Mouse (Mus musculus) testis, adult 2 months (tissue): ENCODE data around the gene Nfic.

Experiments used
- CTCF ChIP-seq: fragments of 200-500 bp; IDR thresholded peaks from 2 replicates; pipeline ENCODE4 v1.5.1; 2012; ENCODE audit warnings: low read depth, mild to moderate bottlenecking, inconsistent platforms, low read length, moderate library complexity; ENCODE audit not compliant: control insufficient read depth, insufficient read depth, insufficient replicate concordance
- POLR2A ChIP-seq: fragments of 200-500 bp; IDR thresholded peaks from 2 replicates; pipeline ENCODE4 v1.6.1; 2012; ENCODE audit warnings: low read depth, mild to moderate bottlenecking, inconsistent platforms, low read length, moderate library complexity; ENCODE audit not compliant: control insufficient read depth

DNA sequence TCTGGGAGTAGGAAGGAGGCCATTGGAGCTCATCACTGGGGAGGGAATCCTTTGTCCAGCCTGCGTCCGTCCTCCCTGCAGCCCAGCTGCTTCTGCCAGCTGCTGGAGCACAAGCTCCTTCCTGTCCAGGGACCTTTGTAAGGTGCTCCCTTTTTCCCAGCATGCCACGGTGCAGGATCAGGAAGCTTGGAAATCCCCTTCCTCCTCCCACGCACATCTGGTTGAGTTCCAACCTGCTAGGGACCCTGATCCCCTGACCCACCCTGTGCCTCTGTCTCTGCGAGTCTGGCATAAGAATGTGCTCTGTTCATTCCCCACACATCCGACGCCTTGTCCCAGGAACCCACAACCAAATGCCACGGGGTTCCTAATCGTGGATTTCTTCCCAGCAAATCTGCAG, 44.5 kb downstream of the Nfic start:
- TF ChIP-seq CTCF = no peak
- TF ChIP-seq POLR2A = no peak
